Mouse (Mus musculus) myocyte (in vitro differentiated cells): ENCODE measurements around the gene 1810010H24Rik.

ENCODE experiments used
- MYOG ChIP-seq, 3 experiments: IDR thresholded peaks; one replicate each; pipeline ENCODE4 v1.6.1; 2011; ENCODE audit warnings: control low read depth in 2 of 3, low read depth in 2 of 3, mild to moderate bottlenecking in 2 of 3; ENCODE audit not compliant: insufficient read length in 2 of 3, control insufficient read depth in 1 of 3, insufficient read depth in 1 of 3
- TCF3 ChIP-seq: IDR thresholded peaks from one replicate; pipeline ENCODE4 v1.6.1; 2011; ENCODE audit warnings: low read depth, control low read depth; ENCODE audit not compliant: insufficient read length

GRCm38 (mm10) chr11:107060941-107061340, 35.5 kb downstream of the 1810010H24Rik start:
- TF ChIP-seq TCF3 (no peak), MYOG (IDR thresholded peaks at IDR 0.05; ENCODE audit: control insufficient read depth in 1 of 3, insufficient read depth in 1 of 3, insufficient read length in 2 of 3, low read depth in 2 of 3) (no peak)
